Mouse (Mus musculus) intestine, postnatal 0 days (tissue): ENCODE data around the gene Tgfb3. TPM values are rescaled to one million over a fixed set of nuclear protein-coding genes. Genes with fewer than 3 reads are reported as not detected.

Source experiments
- ATAC-seq: fragments of 200-750 bp; cut with Nextera tagmentation; 2 replicates; pipeline ENCODE4 v1.8.0; 2017; ENCODE audit warnings: mild to moderate bottlenecking, moderate TSS enrichment, moderate library complexity
- H3K27ac ChIP-seq: fragments of 300-500 bp; sonication (generic); 2 replicates; pipeline ENCODE4 v1.5.1; 2014; ENCODE audit warnings: mild to moderate bottlenecking, low read depth, low read length, moderate library complexity
- H3K27me3 ChIP-seq: fragments of 300-500 bp; sonication (generic); replicated peaks from 2 replicates; pipeline ENCODE4 v1.6.1; 2014; ENCODE audit warnings: low read length, mixed read lengths; ENCODE audit not compliant: control insufficient read depth, insufficient read depth
- H3K36me3 ChIP-seq: fragments of 300-500 bp; sonication (generic); 2 replicates; pipeline ENCODE4 v1.6.1; 2014; ENCODE audit warnings: mild to moderate bottlenecking, moderate library complexity; ENCODE audit not compliant: control insufficient read depth, insufficient read depth
- H3K4me1 ChIP-seq: fragments of 300-500 bp; sonication (generic); replicated peaks from 2 replicates; pipeline ENCODE4 v1.6.1; 2014; ENCODE audit warnings: antibody characterized with exemption, low read length, mixed read lengths; ENCODE audit not compliant: control insufficient read depth, insufficient read depth
- H3K4me2 ChIP-seq: fragments of 300-500 bp; sonication (generic); replicated peaks from 2 replicates; pipeline ENCODE4 v1.6.1; 2014; ENCODE audit warnings: low read depth, mild to moderate bottlenecking, moderate library complexity
- H3K4me3 ChIP-seq: fragments of 300-500 bp; sonication (generic); 2 replicates; pipeline ENCODE4 v1.5.1; 2014; ENCODE audit warnings: low read depth, low read length
- H3K9ac ChIP-seq: fragments of 300-500 bp; sonication (generic); 2 replicates; pipeline ENCODE4 v1.6.1; 2014; ENCODE audit warnings: mild to moderate bottlenecking, low read depth, low read length
- H3K9me3 ChIP-seq: fragments of 300-500 bp; sonication (generic); 2 replicates; pipeline ENCODE4 v1.6.1; 2016; ENCODE audit warnings: mixed run types; ENCODE audit not compliant: control insufficient read depth
- CTCF ChIP-seq: sonication (generic); IDR thresholded peaks from 2 replicates; pipeline ENCODE4 v1.5.1; 2016; ENCODE audit warnings: low read depth, mild to moderate bottlenecking, control low read depth, antibody characterized with exemption, moderate library complexity
- WGBS: fragments of 180-500 bp; shearing (Covaris S2); extraction: QIAGEN DNeasy Blood & Tissue Kit; methylation state at CpG from one replicate; pipeline ENCODE4 v1.1.7; 2014; 5-methylcytosine and 5-hydroxymethylcytosine counted together
- polyA plus RNA-seq: library from polyadenylated mRNA; unstranded; fragments of >200 nt; fragmentation: Nextera tagmentation; extraction: Ambion mirVana; gene quantifications from 2 replicates; pipeline ENCODE4 v1.2.1, GENCODE M21; 2015

Tgfb3 gene
- polyA plus RNA-seq, 1 experiment from 2014 or later = 8.5 TPM

- 70% methylated on average over 6 of the region's 6 CpGs for WGBS
These were observed 19.5 kb downstream of the Tgfb3 start for GRCm38 (mm10) chr12:86059341-86059740.

DNA sequence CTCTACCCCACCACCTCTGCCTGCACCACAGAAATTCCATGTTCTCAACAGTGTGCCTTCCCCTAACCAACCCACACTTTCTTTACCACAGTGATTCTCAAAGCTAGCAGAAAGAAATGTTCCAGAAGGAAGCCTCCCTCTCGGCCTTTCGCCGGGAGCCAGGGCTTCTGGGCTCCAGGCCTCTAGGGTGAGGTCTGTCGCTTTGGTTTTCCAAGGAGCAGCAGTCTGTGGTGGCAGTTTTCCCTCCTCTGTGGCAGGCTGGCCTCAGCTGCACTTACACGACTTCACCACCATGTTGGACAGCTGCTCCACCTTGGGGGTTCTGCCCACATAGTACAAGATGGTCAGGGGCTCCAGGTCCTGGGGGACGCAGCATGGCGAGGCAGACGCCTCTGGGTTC, 21.3 kb downstream of the Tgfb3 start:
- 85% methylated on average over 8 of the region's 8 CpGs for WGBS
- no peaks in the 10 kb centered on the region for H3K4me1 ChIP-seq
- no peak overlapping the region for H3K4me3 ChIP-seq
- H3K36me3 ChIP-seq = peaks cover 4% of the 10 kb centered on the region; the same call in 1 of the 2 replicates
- no peaks in the 10 kb centered on the region for H3K9me3 ChIP-seq
- no peak overlapping the region for H3K27ac ChIP-seq
- no peak overlapping the region for H3K9ac ChIP-seq
- ATAC-seq = no peak
- H3K4me2 ChIP-seq = no peak overlapping the region
- H3K27me3 ChIP-seq = no peaks in the 10 kb centered on the region
- TF ChIP-seq CTCF = no peak

More at GRCm38 (mm10) chr12:86059341-86059740, 19.5 kb downstream of the Tgfb3 start:
- Histone ChIP-seq H3K27ac (no peak overlapping the region), H3K9ac (no peak overlapping the region), H3K4me2 (no peak overlapping the region), H3K36me3 (peaks cover 4% of the 10 kb centered on the region; the same call in 1 of the 2 replicates), H3K4me1 (no peaks in the 10 kb centered on the region), H3K9me3 (no peaks in the 10 kb centered on the region), H3K4me3 (no peak overlapping the region), H3K27me3 (no peaks in the 10 kb centered on the region)
- TF ChIP-seq CTCF = no peak
- ATAC-seq = no peak

DNA sequence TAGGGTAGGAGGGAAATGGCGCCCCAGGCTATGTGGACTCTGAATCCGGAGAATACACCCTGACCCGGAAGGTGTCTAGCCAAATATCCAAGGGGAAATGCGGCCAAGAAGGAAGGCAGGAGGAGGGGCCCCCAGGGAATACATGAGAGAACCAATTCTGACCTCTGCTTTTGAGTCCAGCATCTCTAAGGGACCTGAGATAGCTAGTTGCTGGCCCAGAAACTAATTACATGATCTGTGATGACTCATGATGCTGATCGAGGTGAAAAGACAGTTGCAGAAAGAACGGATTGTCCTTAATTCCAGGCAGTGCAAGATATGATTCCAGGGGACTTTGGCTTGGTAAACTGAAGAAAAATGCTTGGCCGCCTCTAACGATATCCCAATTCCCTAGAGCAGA, 21.9 kb downstream of the Tgfb3 start:
- Histone ChIP-seq H3K27me3 (no peaks in the 10 kb centered on the region), H3K4me3 (no peak overlapping the region), H3K9ac (no peak overlapping the region), H3K4me1 (no peaks in the 10 kb centered on the region), H3K27ac (no peak overlapping the region), H3K9me3 (no peaks in the 10 kb centered on the region), H3K36me3 (peaks cover 4% of the 10 kb centered on the region; the same call in 1 of the 2 replicates), H3K4me2 (no peak overlapping the region)
- ATAC-seq = no peak
- TF ChIP-seq CTCF = no peak
- WGBS = 82% methylated on average over 8 of the region's 8 CpGs

- Histone ChIP-seq H3K4me1 (no peaks in the 10 kb centered on the region), H3K36me3 (peaks cover 4% of the 10 kb centered on the region; the same call in 1 of the 2 replicates), H3K9ac (no peak overlapping the region), H3K27ac (no peak overlapping the region), H3K4me2 (no peak overlapping the region), H3K9me3 (no peaks in the 10 kb centered on the region), H3K4me3 (no peak overlapping the region), H3K27me3 (no peaks in the 10 kb centered on the region)
- 97% methylated on average over 2 of the region's 2 CpGs for WGBS
- no peak for ATAC-seq
- no peak for TF ChIP-seq CTCF
These were observed 23.5 kb downstream of the Tgfb3 start for GRCm38 (mm10) chr12:86055306-86055705.

- Histone ChIP-seq H3K27me3 (no peaks in the 10 kb centered on the region), H3K9me3 (no peaks in the 10 kb centered on the region), H3K36me3 (no peaks in the 10 kb centered on the region; the same call in 1 of the 2 replicates), H3K4me3 (no peak overlapping the region), H3K27ac (no peak overlapping the region), H3K9ac (no peak overlapping the region), H3K4me1 (no peaks in the 10 kb centered on the region), H3K4me2 (no peak overlapping the region)
- 86% methylated on average over 5 of the region's 5 CpGs for WGBS
- no peak for TF ChIP-seq CTCF
- no peak for ATAC-seq
These were observed 27.4 kb downstream of the Tgfb3 start for GRCm38 (mm10) chr12:86051477-86051876.

DNA sequence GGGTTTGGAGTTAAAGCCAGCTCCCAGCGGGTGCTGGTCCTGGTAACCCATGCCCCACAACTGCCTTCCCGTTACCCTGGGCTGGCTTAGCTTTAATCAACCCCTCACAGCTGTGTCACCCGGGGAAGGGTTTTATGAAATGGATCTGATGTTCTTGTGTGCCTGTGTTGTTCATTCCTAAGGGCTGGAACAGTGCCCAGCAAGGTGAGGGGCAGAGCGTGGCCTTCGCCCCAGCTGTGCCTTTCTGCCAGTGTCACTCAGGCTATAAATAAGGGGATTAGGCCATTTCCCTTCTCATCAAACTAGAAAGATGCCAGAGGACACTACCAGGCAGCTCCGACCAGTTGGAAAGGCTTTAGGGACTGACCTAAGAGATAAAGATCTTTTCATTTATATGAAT, 29.0 kb downstream of the Tgfb3 start:
- no peaks in the 10 kb centered on the region for H3K9me3 ChIP-seq
- no peak for ATAC-seq
- no peak overlapping the region for H3K4me2 ChIP-seq
- no peaks in the 10 kb centered on the region for H3K4me1 ChIP-seq
- H3K27ac ChIP-seq = no peak overlapping the region
- H3K27me3 ChIP-seq = no peaks in the 10 kb centered on the region
- H3K36me3 ChIP-seq = no peaks in the 10 kb centered on the region
- WGBS = 84% methylated on average over 6 of the region's 6 CpGs
- no peak overlapping the region for H3K4me3 ChIP-seq
- no peak for TF ChIP-seq CTCF
- no peak overlapping the region for H3K9ac ChIP-seq

- Histone ChIP-seq H3K9ac (no peak overlapping the region), H3K27ac (no peak overlapping the region), H3K4me3 (no peak overlapping the region), H3K36me3 (no peaks in the 10 kb centered on the region; the same call in 1 of the 2 replicates), H3K9me3 (no peaks in the 10 kb centered on the region), H3K4me2 (no peak overlapping the region), H3K4me1 (no peaks in the 10 kb centered on the region), H3K27me3 (no peaks in the 10 kb centered on the region)
- no peak for ATAC-seq
- TF ChIP-seq CTCF = no peak
- 76% methylated on average over 8 of the region's 8 CpGs for WGBS
These were observed 31.5 kb downstream of the Tgfb3 start for GRCm38 (mm10) chr12:86047376-86047775.
